Mouse (Mus musculus): ENCODE results near the gene 2810021J22Rik.
"Not testable (repeated sequence)": the region's sequence is repeated elsewhere in the genome, so short reads cannot be mapped to it uniquely, and the experiment has no call there.

- not testable (repeated sequence) for TF ChIP-seq CTCF (IDR thresholded peaks at IDR 0.05; ENCODE audit: low read depth, low read length); TAL1 (conservative IDR thresholded peaks at IDR 0.05; ENCODE audit: low read depth, low read length); GATA1 (IDR thresholded peaks at IDR 0.05; ENCODE audit: borderline replicate concordance, low read length); GATA2 (IDR thresholded peaks at IDR 0.05; ENCODE audit: borderline replicate concordance, low read depth, low read length)
These were observed 34.5 kb upstream of the 2810021J22Rik start for GRCm38 (mm10) chr11:58832541-58832940.
